Mouse (Mus musculus) MEL (cell line): Measurements from ENCODE around the gene Rps9. TPM values are rescaled to one million over a fixed set of nuclear protein-coding genes. Genes with fewer than 3 reads are reported as not detected.

Experiments
- DNase-seq: peaks from one replicate; pipeline ENCODE4 v3.0.0; 2011; ENCODE audit warnings: low read depth, low spot score
- H3K27ac ChIP-seq: 2 replicates; pipeline ENCODE4 v1.5.1; 2012; ENCODE audit warnings: low read depth, mild to moderate bottlenecking, control low read depth, low read length, moderate library complexity; ENCODE audit not compliant: control insufficient read depth
- H3K27me3 ChIP-seq, 2 experiments: fragments of 150-350 bp in 1 of 2; sonication (generic) in 1 of 2; 2 replicates each; pipeline ENCODE4 v1.6.1; 2012; ENCODE audit warnings: low read length in 2 of 2, mild to moderate bottlenecking in 2 of 2, improper control_type of control experiment in 1 of 2, moderate library complexity in 1 of 2; ENCODE audit not compliant: insufficient read depth in 2 of 2, control insufficient read depth in 1 of 2
- H3K36me3 ChIP-seq, 2 experiments: 2 replicates each; pipeline ENCODE4 v1.6.1; 2012 to 2014; ENCODE audit warnings: low read length in 2 of 2, improper control_type of control experiment in 1 of 2, inconsistent platforms in 1 of 2, mild to moderate bottlenecking in 1 of 2; ENCODE audit not compliant: insufficient read depth in 2 of 2, control insufficient read depth in 1 of 2
- H3K4me1 ChIP-seq, 2 experiments: fragments of 150-350 bp in 1 of 2; sonication (generic) in 1 of 2; 2 replicates each; pipeline ENCODE4 v1.6.1; 2012; ENCODE audit warnings: low read length in 2 of 2, improper control_type of control experiment in 1 of 2, mild to moderate bottlenecking in 1 of 2; ENCODE audit not compliant: insufficient read depth in 2 of 2, control insufficient read depth in 1 of 2
- H3K4me3 ChIP-seq, 2 experiments: fragments of 150-350 bp in 1 of 2; sonication (generic) in 1 of 2; 2 replicates each; pipeline ENCODE4 v1.5.1; 2012; ENCODE audit warnings: low read depth in 2 of 2, low read length in 2 of 2, mild to moderate bottlenecking in 2 of 2, moderate library complexity in 2 of 2, control low read depth in 1 of 2, improper control_type of control experiment in 1 of 2; ENCODE audit not compliant: control insufficient read depth in 1 of 2, insufficient read depth in 1 of 2
- H3K79me2 ChIP-seq: 2 replicates; pipeline ENCODE4 v1.6.1; 2012; ENCODE audit warnings: mild to moderate bottlenecking, low read length, moderate library complexity; ENCODE audit not compliant: control insufficient read depth, poor library complexity, insufficient read depth
- H3K9ac ChIP-seq: 2 replicates; pipeline ENCODE4 v1.6.1; 2012; ENCODE audit warnings: low read depth, mild to moderate bottlenecking, control low read depth, low read length, moderate library complexity; ENCODE audit not compliant: control insufficient read depth, poor library complexity, severe bottlenecking
- H3K9me3 ChIP-seq: fragments of 150-350 bp; sonication (generic); replicated peaks from 2 replicates; pipeline ENCODE4 v1.6.1; 2012; ENCODE audit warnings: mild to moderate bottlenecking, low read length, improper control_type of control experiment, moderate library complexity; ENCODE audit not compliant: insufficient read depth
- CHD1 ChIP-seq: IDR thresholded peaks from 2 replicates; pipeline ENCODE4 v1.6.1; 2012; ENCODE audit warnings: low read depth, mild to moderate bottlenecking, inconsistent platforms, low read length, improper control_type of control experiment
- E2F4 ChIP-seq: IDR thresholded peaks from 2 replicates; pipeline ENCODE4 v1.6.1; 2011; ENCODE audit warnings: low read depth, low read length, improper control_type of control experiment, borderline replicate concordance
- ELF1 ChIP-seq: IDR thresholded peaks from 2 replicates; pipeline ENCODE4 v1.6.1; 2014; ENCODE audit warnings: low read depth, mild to moderate bottlenecking, inconsistent platforms, low read length, improper control_type of control experiment, moderate library complexity
- EP300 ChIP-seq, 2 experiments: IDR thresholded peaks; 2 replicates each; pipeline ENCODE4 v1.6.1; 2011; ENCODE audit warnings: improper control_type of control experiment in 2 of 2, low read length in 2 of 2, low read depth in 1 of 2, mild to moderate bottlenecking in 1 of 2
- ETS1 ChIP-seq: IDR thresholded peaks from 2 replicates; pipeline ENCODE4 v1.6.1; 2012; ENCODE audit warnings: low read depth, mild to moderate bottlenecking, inconsistent platforms, low read length, improper control_type of control experiment, moderate library complexity
- GATA1 ChIP-seq: IDR thresholded peaks from 2 replicates; pipeline ENCODE4 v1.6.1; 2011; ENCODE audit warnings: low read depth, low read length, improper control_type of control experiment
- HCFC1 ChIP-seq: IDR thresholded peaks from 2 replicates; pipeline ENCODE4 v1.6.1; 2012; ENCODE audit warnings: low read depth, mild to moderate bottlenecking, inconsistent platforms, low read length, improper control_type of control experiment, moderate library complexity
- JUND ChIP-seq: IDR thresholded peaks from 2 replicates; pipeline ENCODE4 v1.6.1; 2011; ENCODE audit warnings: low read depth, mild to moderate bottlenecking, improper control_type of control experiment, low read length
- MAFK ChIP-seq: IDR thresholded peaks from 2 replicates; pipeline ENCODE4 v1.6.1; 2011; ENCODE audit warnings: low read depth, mild to moderate bottlenecking, low read length, improper control_type of control experiment, borderline replicate concordance
- MAZ ChIP-seq: IDR thresholded peaks from 2 replicates; pipeline ENCODE4 v1.6.1; 2012; ENCODE audit warnings: low read depth, mild to moderate bottlenecking, inconsistent platforms, low read length, improper control_type of control experiment
- MEF2A ChIP-seq: IDR thresholded peaks from 2 replicates; pipeline ENCODE4 v1.6.1; 2014; ENCODE audit warnings: low read depth, mild to moderate bottlenecking, inconsistent platforms, low read length, improper control_type of control experiment; ENCODE audit not compliant: poor library complexity, insufficient replicate concordance, severe bottlenecking; ENCODE audit errors: extremely low read depth
- MXI1 ChIP-seq: IDR thresholded peaks from 2 replicates; pipeline ENCODE4 v1.6.1; 2011; ENCODE audit warnings: mild to moderate bottlenecking, low read depth, low read length, improper control_type of control experiment
- MYC ChIP-seq: IDR thresholded peaks from 2 replicates; pipeline ENCODE4 v1.6.1; 2011; ENCODE audit warnings: low read depth, mild to moderate bottlenecking, low read length, improper control_type of control experiment, moderate library complexity
- NELFE ChIP-seq: IDR thresholded peaks from 2 replicates; pipeline ENCODE4 v1.6.1; 2011; ENCODE audit warnings: low read depth, low read length, improper control_type of control experiment
- POLR2AphosphoS2 ChIP-seq: IDR thresholded peaks from 2 replicates; pipeline ENCODE4 v1.6.1; 2011; ENCODE audit warnings: low read length, improper control_type of control experiment
- POLR2AphosphoS5 ChIP-seq: IDR thresholded peaks from 2 replicates; pipeline ENCODE4 v1.6.1; 2012; ENCODE audit warnings: low read depth, borderline replicate concordance, mild to moderate bottlenecking, inconsistent platforms, low read length, moderate library complexity, mixed read lengths
- RAD21 ChIP-seq: IDR thresholded peaks from 2 replicates; pipeline ENCODE4 v1.6.1; 2011; ENCODE audit warnings: mild to moderate bottlenecking, low read depth, low read length, improper control_type of control experiment
- TAL1 ChIP-seq: IDR thresholded peaks from 2 replicates; pipeline ENCODE4 v1.6.1; 2012; ENCODE audit warnings: mild to moderate bottlenecking, inconsistent platforms, low read length, moderate library complexity, mixed read lengths
- TBP ChIP-seq: IDR thresholded peaks from 2 replicates; pipeline ENCODE4 v1.8.0; 2011; ENCODE audit warnings: low read depth, low read length, improper control_type of control experiment
- TCF12 ChIP-seq: IDR thresholded peaks from 2 replicates; pipeline ENCODE4 v1.6.1; 2014; ENCODE audit warnings: low read depth, mild to moderate bottlenecking, inconsistent platforms, low read length, improper control_type of control experiment, moderate library complexity
- UBTF ChIP-seq: IDR thresholded peaks from 2 replicates; pipeline ENCODE4 v1.6.1; 2012; ENCODE audit warnings: low read depth, mild to moderate bottlenecking, inconsistent platforms, low read length, improper control_type of control experiment, moderate library complexity, borderline replicate concordance; ENCODE audit not compliant: insufficient read depth
- ZKSCAN1 ChIP-seq: IDR thresholded peaks from 2 replicates; pipeline ENCODE4 v1.6.1; 2012; ENCODE audit warnings: low read depth, mild to moderate bottlenecking, inconsistent platforms, low read length, improper control_type of control experiment, moderate library complexity
- ZNF384 ChIP-seq: IDR thresholded peaks from 2 replicates; pipeline ENCODE4 v1.6.1; 2012; ENCODE audit warnings: low read depth, mild to moderate bottlenecking, inconsistent platforms, low read length, improper control_type of control experiment
- polyA plus RNA-seq, 2 experiments: library from polyadenylated mRNA; stranded (reverse) in 1 of 2; unstranded in 1 of 2; fragments of >175 nt in 1 of 2; fragments of >200 nt in 1 of 2; gene quantifications; 2 replicates each; pipeline versions ENCODE4 v1.2.1 to v1.2.4; 2012; ENCODE audit warnings: low replicate concordance in 2 of 2, low read depth in 1 of 2; ENCODE audit not compliant: insufficient read length in 2 of 2, insufficient read depth in 1 of 2, missing spikeins in 1 of 2
- total RNA-seq: library from RNA; depleted of rRNA; stranded (reverse); fragments of 300-350 nt; gene quantifications from 2 replicates; pipeline ENCODE4 v1.2.3, GENCODE M21; 2012

Rps9 gene
- total and polyA plus RNA-seq, 3 experiments: 2,284 to 2,921 TPM; not detected in 1

GRCm38 (mm10) chr7:3703879-3704441 is at the start of gene Rps9 (continued):
- TF ChIP-seq MEF2A (no peak), ETS1 (no peak), TCF12 (peak; percentile 70)
- TF ChIP-seq, all 39 proteins: peak for 15

GRCm38 (mm10) chr7:3656966-3657365 is 46.8 kb upstream of the Rps9 start:
- H3K27ac ChIP-seq: no peak overlapping the region
- H3K79me2 ChIP-seq: no peaks in the 10 kb centered on the region
- no peak overlapping the region for H3K4me3 ChIP-seq
- H3K36me3 ChIP-seq: peaks cover 0 to 15% of the 10 kb centered on the region in 2 experiments; a peak in 2 of 4 replicates
- TF ChIP-seq TAL1 (no peak), NELFE (no peak), E2F4 (no peak), UBTF (no peak), MAZ (no peak), GATA1 (no peak), HCFC1 (no peak), CHD1 (no peak), ELF1 (no peak), MYC (no peak), RAD21 (no peak), MXI1 (no peak), POLR2AphosphoS2 (no peak), EP300 (IDR thresholded peaks at IDR 0.05; ENCODE audit: low read depth in 1 of 2, low read length in 2 of 2) (no peak), MAFK (no peak), ZNF384 (no peak), POLR2AphosphoS5 (no peak), ZKSCAN1 (no peak), JUND (no peak), TBP (no peak)
- no peak for DNase-seq
- H3K9ac ChIP-seq: no peak overlapping the region
- H3K9me3 ChIP-seq: no peaks in the 10 kb centered on the region
- no peaks in the 10 kb centered on the region for H3K27me3 ChIP-seq
- no peaks in the 10 kb centered on the region for H3K4me1 ChIP-seq
